Mouse (Mus musculus): ENCODE data around the gene Gprasp1. TPM values are rescaled to one million over a fixed set of nuclear protein-coding genes. Genes with fewer than 3 reads are reported as not detected.
A peak's percentile ranks its signal among the peaks of the same experiment; 100 is the strongest.
"Not testable (repeated sequence)": the region's sequence is repeated elsewhere in the genome, so short reads cannot be mapped to it uniquely, and the experiment has no call there.

Gene Gprasp1
- 19.2 and 19.8 TPM in 2 replicates for total RNA-seq (2014; fragmentation: Nextera tagmentation)
- 18.7 and 30.1 TPM in 2 replicates for total RNA-seq (2017)

DNA sequence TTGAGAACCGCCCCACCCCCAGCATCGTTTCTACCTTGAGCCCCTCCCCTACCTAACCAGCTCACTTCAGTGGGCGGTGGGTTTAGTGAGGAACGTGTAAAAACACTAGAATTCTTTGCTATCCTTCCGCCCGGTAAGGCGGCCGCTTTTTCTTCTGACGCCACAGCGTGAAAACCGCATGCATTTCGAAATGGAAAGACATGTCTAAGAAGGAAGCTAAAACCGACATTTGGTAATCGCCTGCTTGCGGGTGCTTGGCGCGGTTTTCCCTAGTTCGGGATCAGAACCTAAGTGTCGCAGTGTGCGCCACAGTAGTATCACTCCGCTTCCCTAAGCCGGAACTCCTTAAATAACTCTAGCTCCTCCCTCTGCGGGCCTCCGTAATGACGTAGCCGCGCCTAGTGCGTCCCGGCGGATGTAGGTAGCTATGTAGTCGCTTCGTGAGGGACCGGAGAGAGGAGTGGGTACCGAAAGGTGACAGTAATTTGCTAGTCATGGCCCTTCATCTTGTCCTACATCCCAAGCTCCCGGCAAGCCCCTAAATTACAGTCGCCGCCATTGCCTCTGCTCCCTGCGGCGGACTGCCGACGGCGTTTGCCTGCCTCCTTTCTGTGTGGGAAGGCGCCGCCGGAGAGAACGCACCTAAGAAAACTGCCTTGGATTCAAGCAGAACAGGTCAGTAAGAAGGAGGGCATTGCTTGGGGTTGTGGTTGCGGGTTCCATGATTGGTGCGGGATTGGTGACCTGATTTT lies at the start of gene Gprasp1, which contains the start of gene Armcx5:
Gene Gprasp1, plus strand, starts transcription at position 430 of the 752 bp plus-strand sequence.
Gene Armcx5, plus strand, starts transcription at position 430 of the 752 bp plus-strand sequence.
- ATAC-seq (replicated peaks; ENCODE audit: poor library complexity, severe bottlenecking): peak; percentile 99

DNA sequence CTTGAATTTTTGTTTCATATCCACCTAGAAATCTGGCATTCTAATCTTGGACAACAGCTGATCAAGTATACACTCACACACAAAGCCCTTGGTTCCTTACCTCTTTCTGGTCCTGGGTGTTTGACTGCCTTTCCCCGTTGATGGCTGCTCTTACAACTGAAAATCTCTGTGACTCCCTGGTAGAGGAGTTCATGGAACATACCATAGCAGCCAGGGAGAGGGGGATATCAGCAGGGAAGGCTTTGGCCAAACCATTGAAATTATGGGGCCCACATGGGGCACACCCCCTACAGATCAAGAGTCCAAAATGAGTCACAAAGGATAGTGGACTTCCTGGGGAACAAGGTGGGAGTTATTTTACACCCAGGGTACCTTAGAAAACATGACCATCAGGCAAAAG lies 48.9 kb upstream of the Gprasp1 start, which contains the start of gene Tcp11x2:
Gene Tcp11x2, minus strand, starts transcription at position 158 of the 400 bp plus-strand sequence.
- ATAC-seq (replicated peaks; ENCODE audit: poor library complexity, severe bottlenecking): no peak

DNA sequence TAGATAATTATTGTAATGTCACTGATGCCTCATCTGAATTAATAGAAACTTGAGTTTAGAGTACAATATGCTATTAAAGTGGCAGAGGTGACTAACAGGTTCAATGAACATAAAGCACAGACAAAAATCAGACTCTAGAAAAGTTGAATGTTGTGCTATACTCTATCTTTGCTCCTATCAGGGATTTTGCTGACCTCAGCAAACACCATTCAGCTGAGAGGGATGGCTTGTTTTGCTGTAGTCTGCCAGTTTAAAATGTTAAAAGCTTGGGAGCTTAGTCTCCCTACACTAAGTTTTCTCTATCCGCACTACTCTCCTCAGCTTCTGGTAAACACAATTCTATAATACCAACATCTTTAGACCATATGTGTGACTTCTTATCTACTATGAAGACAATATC lies 39.4 kb upstream of the Gprasp1 start:
- no peak for ATAC-seq (replicated peaks; ENCODE audit: poor library complexity, severe bottlenecking)

DNA sequence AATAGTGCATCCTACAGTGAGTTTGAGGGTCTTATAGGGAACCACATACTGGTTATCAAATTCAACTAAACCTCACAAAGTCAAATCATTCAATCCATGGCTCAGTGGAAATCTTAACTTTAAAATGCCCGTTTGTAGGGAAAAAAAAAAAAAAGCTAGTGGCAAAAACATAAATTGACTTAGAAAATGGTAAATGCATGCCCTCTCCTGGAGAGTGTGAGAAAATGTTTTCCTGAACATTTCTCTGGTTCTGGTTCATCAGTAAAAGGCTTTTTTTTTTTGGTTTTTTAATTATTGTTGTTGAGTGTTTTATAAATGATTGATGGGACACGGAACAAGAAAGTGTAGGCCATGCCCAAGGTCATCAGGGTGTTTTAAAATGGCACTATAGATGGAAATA lies 38.2 kb upstream of the Gprasp1 start:
- ATAC-seq (replicated peaks; ENCODE audit: poor library complexity, severe bottlenecking): no peak

- ATAC-seq (replicated peaks; ENCODE audit: poor library complexity, severe bottlenecking): no peak
Measured at GRCm38 (mm10) chrX:135712845-135713244, 29.7 kb upstream of the Gprasp1 start.

- ATAC-seq (replicated peaks; ENCODE audit: poor library complexity, severe bottlenecking): no peak
Measured at GRCm38 (mm10) chrX:135725161-135725560, 17.4 kb upstream of the Gprasp1 start, which contains the start of gene Tmsb15a. Gene Tmsb15a (minus strand): TSS chrX:135725261.

DNA sequence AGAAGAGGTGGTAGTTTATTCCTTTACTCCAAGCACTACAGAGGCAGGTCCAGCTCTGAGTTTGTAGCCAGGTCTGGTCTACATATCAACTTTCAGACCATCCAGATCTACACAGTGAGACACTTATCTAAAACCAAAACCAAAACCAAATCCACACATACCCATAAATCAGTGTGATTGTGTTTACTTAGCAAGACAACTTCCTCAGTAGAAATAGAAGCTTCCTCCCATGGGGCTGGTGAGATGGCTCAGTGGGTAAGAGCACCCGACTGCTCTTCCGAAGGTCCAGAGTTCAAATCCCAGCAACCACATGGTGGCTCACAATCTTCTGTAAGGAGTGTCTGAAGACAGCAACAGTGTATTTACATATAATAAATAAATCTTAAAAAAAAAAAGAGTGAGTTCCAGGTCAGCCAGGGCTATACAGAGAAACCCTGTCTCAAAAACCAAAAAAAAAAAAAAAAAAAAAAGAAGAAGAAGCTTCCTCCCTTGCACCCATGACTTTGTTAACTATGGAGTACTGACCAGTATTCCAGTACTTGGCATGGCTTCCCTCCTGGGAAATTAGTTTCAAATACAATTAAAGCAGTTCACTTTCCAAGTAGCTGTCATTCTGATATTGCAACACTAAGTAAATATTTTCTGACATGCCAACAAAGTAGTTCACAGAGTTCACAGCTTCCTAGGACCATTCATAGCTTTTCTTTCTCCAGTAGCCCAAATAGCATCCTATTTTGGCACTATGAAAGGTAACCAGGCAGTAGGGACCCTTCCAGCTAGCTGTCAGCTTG lies 3.6 kb upstream of the Gprasp1 start:
- no peak for ATAC-seq (replicated peaks; ENCODE audit: poor library complexity, severe bottlenecking)

DNA sequence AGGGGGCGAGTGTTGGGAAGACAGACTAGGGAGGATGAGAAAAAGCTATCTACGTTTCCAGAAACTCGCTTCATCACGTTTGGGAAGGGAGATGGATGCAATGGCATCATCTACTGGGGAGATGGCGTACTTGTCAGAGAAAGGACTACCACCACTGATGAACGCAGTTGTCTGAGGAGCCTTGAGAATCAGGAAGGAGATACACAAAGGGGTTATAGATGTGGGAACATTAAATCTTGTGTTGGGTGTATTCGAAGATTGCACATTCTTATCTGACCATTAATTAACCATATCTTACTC lies 473 bp downstream of the Gprasp1 start:
- ATAC-seq (replicated peaks; ENCODE audit: poor library complexity, severe bottlenecking): peak; percentile 15; the same call in 1 of the 2 replicates

GRCm38 (mm10) chrX:135745376-135745775 lies 2.8 kb downstream of the Gprasp1 start:
- ATAC-seq (replicated peaks; ENCODE audit: poor library complexity, severe bottlenecking): not testable (repeated sequence)

DNA sequence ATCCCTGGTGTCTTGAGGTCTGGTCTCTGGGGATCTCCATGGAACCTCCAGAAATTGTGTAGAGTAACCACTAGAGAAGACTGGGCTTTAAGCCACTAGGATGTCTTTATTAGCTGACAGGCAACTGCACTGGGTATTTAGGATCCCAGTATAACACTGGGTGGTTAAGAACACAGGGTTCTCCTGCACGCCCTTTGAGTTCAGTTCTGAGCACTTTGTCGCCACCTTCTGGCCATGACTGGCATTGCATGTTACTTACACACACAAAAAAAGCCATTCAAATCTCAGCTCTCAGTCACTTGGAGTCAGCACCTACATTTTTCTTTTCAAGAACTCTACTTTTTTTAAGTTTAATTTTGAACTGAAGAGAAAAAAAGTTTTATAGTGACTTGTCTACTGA lies 10.3 kb downstream of the Gprasp1 start:
- ATAC-seq (replicated peaks; ENCODE audit: poor library complexity, severe bottlenecking): peak; percentile 87

GRCm38 (mm10) chrX:135761707-135762106 lies 19.2 kb downstream of the Gprasp1 start:
- ATAC-seq (replicated peaks; ENCODE audit: poor library complexity, severe bottlenecking): no peak

DNA sequence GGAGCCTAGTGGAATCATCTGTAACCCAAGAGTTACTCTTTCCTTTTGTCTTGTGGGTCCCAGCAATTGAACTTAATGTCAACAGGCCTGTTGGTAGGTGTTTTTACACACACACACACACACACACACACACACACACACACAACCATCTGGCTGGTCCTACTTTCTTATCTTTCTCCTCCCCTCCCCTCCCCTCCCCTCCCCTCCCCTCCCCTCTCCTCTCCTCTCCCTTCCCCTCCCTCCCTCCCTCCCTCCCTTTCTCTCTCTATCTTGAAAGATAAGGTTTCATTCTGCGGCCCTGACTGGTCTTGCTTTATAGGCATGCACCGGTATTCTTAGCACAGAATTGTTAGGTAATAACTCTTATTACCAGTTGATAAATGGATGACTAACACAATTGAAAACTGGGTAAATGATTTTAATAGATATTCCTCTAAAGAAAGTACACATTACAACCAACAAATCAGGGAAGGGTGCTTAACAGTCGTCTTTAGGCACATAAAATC lies 25.6 kb downstream of the Gprasp1 start:
- no peak for ATAC-seq (replicated peaks; ENCODE audit: poor library complexity, severe bottlenecking)

GRCm38 (mm10) chrX:135768565-135768964 lies 26.0 kb downstream of the Gprasp1 start:
- no peak for ATAC-seq (replicated peaks; ENCODE audit: poor library complexity, severe bottlenecking)

DNA sequence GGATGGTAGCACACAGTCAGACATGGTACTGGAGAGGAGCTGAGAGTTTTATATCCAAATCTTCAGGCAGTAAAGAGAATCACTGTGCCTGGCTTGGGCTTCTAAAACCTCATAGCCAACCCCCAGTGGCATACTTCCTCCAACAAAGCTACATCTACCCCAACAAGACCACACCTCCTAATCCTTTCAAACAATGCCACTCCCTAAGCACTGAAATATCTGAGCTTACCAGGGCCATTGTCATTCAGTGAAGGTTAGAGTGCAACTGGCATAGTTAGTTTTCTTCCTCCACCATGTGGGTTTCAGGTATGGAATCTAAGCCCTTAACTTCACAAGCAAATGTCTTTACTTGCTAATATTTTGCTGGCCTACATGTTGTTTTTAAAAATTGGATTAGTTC lies 49.0 kb downstream of the Gprasp1 start:
- ATAC-seq (replicated peaks; ENCODE audit: poor library complexity, severe bottlenecking): no peak

DNA sequence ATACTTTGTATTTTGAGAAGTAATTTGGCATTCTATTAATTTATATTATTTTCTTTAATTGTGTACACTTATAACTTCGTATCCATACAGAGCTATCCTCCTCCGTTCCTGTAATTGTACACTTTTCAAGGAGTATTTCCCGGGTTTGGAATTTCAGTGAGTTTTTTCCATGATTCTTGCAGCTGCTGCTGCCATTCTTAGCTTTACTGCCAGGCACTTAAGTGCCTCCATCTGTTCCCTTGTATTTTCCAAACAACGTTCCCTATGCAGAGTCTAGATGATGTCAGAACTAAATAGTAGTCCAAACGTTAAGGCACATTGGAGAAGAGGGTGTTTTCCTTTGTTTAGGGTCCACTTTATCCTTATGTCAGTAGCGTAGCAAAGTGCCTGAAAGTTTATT lies 49.8 kb downstream of the Gprasp1 start:
- no peak for ATAC-seq (replicated peaks; ENCODE audit: poor library complexity, severe bottlenecking)

DNA sequence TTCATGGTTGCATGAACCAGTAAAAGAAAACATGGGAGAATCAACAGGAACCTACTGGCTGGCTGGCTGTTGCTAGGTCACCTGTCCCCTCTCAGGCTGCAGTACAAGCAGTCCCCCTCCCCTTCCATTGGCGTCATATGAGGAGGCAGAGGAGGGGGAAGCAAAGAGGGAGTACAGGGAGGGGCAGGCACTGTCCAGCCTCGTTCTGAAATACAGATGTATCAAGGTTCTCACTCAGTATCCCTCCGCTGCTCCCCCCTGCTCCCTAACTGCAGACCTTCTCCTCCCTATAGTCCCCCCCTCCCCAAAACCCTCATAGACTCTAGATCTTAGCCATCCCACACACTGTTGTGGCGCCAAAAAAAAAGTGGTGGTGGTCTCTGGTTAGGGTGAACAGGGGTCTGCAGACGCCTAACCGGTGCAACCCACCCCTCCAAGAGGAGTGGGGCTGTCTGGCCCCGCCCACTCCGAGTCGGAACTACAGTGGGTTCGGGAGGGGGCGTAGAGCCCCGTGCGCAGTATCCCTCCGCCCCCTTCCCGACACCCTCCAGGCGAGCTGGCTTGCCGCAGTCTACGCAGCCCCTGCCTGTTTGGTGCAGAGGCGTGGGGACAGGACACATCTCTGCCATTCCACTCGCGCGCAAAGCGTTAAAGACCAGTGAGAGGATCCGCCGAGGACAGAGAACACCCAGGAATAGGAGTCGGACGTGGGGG lies 53.2 kb downstream of the Gprasp1 start:
- ATAC-seq (replicated peaks; ENCODE audit: poor library complexity, severe bottlenecking): peak; percentile 79

GRCm38 (mm10) chrX:135796305-135797211 lies 54.0 kb downstream of the Gprasp1 start:
- ATAC-seq (replicated peaks; ENCODE audit: poor library complexity, severe bottlenecking): peak; percentile 41

DNA sequence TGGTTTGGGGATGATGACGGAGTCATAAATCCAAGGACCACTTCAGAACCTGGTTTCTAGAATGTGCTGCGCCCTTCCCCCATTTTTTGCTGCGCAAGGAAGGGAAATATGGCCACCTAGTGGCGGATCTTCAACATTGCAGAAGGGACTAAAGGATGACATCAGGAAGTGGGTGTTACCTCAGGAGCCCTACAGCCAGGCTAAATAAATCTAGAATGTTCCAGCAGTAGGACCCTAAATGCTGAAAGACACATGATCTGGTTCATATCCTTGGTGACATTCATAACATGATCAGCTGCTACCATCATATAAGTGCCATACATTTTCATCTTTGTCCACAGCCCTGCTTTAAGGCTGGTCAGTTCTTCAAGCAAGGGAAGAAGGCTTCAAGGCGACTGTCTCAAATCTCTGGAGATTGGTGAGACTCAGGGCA lies 54.7 kb downstream of the Gprasp1 start, which contains the start of gene Bhlhb9:
Gene Bhlhb9, plus strand, starts transcription at position 383 of the 433 bp plus-strand sequence.
- peak; percentile 91 for ATAC-seq (replicated peaks; ENCODE audit: poor library complexity, severe bottlenecking)

DNA sequence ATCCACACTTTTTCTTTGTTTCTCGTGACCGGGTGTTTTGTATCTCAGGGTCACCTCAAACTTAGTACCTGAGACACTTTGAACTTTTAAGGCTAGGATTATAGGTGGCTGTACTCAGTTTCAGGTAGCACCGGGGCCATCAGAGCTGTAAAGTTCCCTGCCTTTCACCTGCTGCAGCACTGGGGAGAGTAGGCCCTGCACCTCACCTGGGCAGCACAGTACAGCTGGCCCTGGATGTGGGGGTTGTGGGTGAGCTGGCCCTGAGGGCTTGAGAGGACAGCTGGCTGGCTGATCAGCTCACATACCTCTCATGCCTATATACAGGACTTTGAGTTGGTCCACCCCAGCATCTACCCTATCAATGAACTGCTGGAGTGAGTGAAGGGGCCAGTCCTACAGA lies 61.6 kb downstream of the Gprasp1 start:
- ATAC-seq (replicated peaks; ENCODE audit: poor library complexity, severe bottlenecking): no peak

Data from granulocyte monocyte progenitor cell, adult 5-6 weeks (primary cell).